Mouse (Mus musculus) spleen, postnatal 14 days (tissue): ENCODE measurements around the gene Jsrp1.

ENCODE experiments used
- DNase-seq, 2 experiments: peaks; one replicate each; pipeline ENCODE4 v3.0.0; 2021 to 2022; ENCODE audit warnings: low spot score in 2 of 2

The Jsrp1 gene

DNA sequence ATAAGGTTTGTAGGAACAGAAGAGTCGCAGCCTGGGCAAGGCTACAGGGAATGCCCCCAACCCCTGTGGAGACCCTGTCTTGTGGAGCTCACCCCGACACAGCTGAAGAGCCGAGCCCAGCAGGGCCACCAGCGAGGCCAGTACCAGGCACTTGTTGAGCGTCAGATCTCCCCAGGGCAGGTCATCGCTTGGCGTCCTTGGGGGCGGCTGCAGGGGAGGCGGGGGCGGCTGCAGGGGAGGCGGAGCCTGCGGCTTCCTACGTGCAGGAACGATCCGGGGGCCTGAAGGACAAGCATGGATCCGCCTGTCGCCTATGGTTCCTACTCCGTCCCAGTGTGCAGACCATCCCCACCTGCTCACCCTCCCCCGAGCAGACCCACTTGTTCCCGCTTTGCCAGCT lies 3.2 kb downstream of the Jsrp1 start:
- no peak for DNase-seq

DNA sequence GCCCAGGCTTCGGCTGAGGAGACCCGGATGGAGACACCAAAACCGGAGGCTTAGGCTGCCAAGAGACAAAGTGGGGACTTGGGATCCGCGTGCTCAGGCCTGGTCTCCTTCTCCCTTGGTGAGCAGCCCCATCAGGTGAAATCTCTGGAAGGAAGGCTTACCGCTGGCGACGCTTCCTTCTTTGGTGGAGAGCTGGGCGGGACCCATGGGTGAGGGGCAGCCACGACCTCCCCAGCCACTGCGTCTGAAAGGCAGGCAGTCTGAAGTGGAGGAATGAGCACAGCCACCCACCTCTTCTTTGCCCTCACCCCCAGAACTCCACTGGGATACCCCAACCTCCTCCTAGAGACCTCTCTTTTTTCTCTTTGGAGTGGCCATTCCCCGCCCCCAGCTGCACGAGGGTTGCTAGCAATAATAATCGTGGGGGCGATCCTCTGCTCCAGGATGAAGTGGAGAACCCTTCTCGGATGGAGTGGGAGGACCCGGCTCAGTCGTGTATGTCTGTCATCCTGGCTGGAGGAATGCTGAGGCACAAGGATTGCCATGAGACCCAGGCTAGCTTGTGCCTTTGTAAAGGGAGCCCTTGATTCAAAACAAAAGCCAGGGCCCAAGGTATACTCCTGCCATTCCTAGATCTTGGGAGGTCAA lies 4.2 kb downstream of the Jsrp1 start:
- no peak for DNase-seq

GRCm38 (mm10) chr10:80808099-80808984 lies 5.0 kb downstream of the Jsrp1 start:
- no peak for DNase-seq

- DNase-seq: peak in 1 of 2 experiments; percentile 36
Observed at GRCm38 (mm10) chr10:80807057-80807627, 6.2 kb downstream of the Jsrp1 start.

DNA sequence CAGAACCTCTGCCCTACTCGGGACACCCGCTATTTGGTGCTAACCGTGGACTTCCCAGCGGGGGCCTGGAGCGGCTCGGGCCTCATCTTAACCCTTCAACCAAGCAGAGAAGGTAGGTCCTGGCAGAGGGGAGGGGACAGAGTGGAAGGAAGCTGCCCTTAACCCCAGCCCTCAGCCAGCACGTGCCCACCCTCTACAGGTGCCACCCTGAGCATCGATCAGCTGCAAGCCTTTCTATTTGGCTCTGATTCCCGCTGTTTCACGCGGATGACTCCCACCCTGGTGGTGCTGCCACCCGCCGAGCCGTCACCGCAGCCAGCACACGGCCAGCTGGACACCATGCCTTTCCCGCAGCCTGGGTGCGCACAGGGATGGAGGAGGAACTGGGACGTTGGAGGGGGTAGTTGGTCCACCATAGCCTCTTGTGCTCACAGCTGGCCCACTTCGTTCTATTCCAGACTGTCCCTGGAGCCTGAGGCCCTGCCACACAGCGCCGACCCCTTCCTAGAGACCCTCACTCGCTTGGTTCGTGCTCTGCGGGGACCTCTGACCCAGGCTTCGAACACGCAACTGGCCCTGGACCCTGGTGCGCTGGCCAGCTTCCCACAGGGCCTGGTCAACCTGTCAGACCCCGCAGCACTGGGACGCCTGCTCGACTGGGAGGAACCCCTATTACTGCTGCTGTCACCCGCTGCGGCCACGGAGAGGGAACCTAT lies 6.8 kb downstream of the Jsrp1 start:
- DNase-seq: no peak

GRCm38 (mm10) chr10:80805925-80806324 lies 7.4 kb downstream of the Jsrp1 start:
- DNase-seq: peak; percentile 68 to 83

DNA sequence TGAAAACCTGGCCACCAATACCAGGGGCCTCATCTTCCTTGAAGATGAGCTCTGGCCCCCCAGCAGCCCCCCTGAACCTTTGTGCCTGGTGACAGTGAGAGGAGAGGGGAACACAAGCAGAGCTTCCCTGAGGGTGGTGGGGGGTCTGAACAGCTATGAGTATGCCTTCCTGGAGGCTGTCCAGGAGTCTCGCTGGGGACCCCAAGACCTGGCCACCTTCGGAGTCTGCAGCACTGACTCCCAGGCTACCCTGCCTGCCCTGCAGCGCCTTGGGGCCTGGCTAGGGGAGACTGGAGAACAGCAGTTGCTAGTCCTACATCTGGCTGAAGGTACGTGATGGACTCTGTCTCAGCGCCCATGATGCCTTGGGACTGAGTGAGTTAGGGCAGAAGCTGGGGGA lies 8.0 kb downstream of the Jsrp1 start:
- DNase-seq: no peak

GRCm38 (mm10) chr10:80804916-80805315 lies 8.4 kb downstream of the Jsrp1 start, which contains the start of gene Amh:
Gene Amh (plus strand): TSS chr10:80805243.
- DNase-seq: no peak

DNA sequence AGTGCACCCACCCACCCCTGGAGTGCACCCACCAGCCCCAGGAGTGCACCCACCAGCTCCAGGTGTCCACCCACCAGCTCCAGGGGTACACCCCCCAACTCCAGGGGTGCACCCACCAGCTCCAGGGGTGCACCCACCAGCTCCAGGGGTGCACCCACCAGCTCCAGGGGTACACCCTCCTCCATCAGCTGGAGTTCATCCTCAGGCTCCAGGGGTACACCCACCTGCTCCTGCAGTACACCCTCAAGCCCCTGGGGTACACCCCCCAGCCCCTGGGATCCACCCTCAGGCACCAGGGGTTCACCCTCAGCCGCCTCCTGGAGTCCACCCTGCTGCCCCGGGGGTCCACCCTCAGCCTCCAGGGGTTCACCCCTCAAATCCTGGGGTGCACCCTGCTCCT lies 9.0 kb downstream of the Jsrp1 start:
- DNase-seq: no peak

- no peak for DNase-seq
Observed at GRCm38 (mm10) chr10:80802996-80803395, 10.3 kb downstream of the Jsrp1 start.

- no peak for DNase-seq
Observed at GRCm38 (mm10) chr10:80802204-80802912, 10.9 kb downstream of the Jsrp1 start.

DNA sequence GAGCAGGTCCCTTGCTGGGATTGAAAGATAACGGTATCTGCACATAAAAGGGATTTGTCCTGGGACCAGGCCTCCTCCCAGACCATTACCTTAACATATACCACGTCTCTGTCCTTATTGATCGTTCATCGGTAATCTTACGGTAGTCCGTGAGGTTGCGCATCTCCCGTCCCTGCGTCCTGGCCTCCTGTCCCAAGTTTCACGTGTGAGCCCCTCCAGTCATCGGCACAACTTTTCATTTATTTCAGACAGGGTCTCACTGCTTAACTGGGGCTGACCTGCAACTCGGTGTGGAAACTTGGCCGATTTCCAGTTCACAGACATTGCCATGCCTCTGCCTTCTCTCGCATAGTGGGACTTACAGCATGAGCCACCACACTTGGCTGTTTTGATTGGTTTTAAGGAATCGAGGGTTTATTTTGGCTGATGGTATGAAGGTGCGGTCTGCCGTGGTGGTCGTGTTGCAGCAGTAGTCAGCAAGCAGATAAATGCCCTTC lies 14.2 kb downstream of the Jsrp1 start:
- DNase-seq: no peak

GRCm38 (mm10) chr10:80798150-80799006 lies 14.9 kb downstream of the Jsrp1 start, which contains the start of the genes Sf3a2 and Plekhj1:
Gene Sf3a2 (plus strand): TSS chr10:80798198.
Gene Plekhj1 (minus strand): TSS chr10:80798626.
- DNase-seq: peak; percentile 91 to 94

DNA sequence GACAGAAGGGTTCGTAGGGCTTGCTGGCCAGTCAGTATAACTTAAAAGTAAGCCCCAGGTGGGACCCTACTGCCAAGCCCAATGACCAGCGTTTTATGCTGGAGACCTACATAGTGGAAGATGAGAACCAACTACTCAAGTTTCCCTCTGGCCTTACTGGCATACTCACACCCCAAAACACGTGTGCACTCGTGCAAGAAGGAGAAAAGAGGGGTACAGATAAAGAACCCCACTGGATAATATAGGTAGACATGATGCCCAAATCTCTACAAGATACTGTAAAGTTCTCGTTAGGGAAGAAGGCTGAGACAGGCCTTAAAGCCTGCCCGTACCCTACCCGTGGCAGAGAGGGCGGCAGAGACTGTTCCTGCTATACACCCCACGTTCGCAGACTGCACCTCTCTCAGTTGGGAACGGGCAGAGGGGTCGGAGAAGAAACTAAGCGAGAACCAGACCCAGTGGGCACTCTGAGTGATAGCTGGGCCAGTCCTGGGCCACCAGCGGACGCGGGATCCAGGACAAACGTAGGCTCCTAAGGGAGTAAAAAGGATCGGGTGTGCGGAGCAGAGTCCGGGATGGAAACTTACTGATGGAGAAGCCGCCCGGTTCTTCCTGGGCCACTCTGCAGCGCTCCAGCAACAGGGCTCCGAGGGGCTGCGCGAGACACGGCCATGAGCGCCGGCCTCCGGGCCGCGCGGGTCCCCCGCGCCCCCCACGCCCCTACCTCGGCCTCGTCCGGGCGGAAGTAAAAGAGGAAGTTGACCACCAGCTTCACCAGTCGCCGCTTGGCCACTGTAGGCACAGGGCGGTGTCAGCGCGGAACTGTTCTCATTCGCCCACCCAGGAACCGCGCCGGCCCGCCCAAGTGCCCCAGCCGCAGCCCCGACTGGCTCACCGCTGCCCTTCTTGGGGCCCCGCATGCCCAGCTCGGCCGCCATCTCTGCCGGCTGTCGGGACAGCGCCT lies 15.8 kb downstream of the Jsrp1 start:
- no peak for DNase-seq

- no peak for DNase-seq
Observed at GRCm38 (mm10) chr10:80796307-80796848, 16.9 kb downstream of the Jsrp1 start.

DNA sequence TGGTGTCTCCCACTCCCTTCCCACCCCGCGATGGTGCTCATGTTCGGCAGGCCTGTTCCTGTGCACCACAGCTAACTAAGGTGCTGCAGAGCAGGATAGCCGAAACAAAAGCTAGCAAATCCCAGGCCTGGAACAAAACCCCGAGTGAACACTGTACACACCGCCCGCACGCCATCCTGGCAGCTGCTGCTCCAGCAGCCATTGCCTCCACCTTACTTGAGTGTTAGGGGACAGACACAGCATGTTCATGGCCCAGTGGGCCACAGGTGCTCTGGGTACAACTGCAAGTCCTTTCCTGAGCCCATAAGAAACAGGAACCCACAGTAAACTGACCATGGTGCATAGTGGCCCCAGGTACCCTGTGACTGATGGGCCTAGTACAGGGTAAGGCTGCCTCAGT lies 18.5 kb downstream of the Jsrp1 start:
- DNase-seq: no peak

DNA sequence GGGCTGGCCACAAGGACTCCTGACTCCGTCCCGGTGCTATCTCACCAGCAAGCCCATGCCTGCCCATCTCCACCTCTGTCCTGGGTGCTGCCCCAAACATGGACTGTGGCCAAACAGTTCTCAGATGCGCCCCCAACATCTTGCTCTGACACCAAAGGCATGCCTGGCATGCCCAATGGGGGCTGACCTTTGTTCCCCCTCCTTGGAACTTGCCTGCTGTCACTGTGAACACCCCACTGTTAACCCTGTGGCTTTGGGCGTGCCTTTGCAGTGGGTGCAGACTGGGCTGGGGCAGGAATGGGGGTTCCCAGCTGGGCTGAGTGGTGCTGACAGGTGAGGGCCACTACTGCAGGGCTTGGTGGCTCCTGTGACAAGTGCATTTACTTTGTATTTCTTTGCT lies 19.5 kb downstream of the Jsrp1 start:
- no peak for DNase-seq

DNA sequence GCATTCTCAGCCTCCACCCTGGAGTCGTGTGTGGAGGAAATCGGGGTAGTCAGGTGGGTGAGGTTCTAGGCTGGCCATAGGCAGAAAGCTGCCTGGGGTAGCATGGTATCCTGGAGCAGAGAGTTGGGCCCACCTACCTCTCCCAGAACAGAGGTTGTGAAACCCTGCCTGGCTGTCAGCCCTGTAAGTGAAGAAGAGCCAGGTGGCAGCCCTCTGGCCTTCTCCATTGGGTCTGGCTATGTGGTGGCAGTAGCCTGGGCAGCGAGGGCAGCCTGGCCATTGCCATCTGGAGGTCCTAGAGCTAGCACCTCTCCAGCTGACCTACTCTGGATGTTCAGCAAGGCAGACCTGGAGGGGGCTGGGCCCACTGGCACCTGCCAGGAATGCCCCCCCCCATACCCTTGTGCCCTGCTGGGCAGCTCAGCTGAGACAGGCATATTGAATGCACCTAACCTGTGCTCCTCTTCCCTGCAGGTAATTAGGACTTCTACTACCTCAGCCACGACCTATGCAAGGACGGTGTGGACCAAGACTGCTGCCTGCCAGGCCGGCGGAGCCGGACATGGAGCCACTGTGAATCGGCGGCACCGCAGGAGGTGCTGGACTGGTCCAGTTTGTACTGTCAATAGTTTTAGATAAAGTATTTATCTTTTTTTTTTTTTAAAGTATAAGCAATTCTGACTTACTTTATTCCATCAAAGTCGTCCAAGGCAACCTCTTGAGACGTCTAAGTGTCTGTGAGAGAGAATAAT lies 20.1 kb downstream of the Jsrp1 start:
- DNase-seq: no peak
